Mouse (Mus musculus): ENCODE data around the gene Eif3d. TPM values are rescaled to one million over a fixed set of nuclear protein-coding genes. Genes with fewer than 3 reads are reported as not detected.

Eif3d gene
- polyA plus RNA-seq, 1 experiment from 2014 or later = 256 TPM

DNA sequence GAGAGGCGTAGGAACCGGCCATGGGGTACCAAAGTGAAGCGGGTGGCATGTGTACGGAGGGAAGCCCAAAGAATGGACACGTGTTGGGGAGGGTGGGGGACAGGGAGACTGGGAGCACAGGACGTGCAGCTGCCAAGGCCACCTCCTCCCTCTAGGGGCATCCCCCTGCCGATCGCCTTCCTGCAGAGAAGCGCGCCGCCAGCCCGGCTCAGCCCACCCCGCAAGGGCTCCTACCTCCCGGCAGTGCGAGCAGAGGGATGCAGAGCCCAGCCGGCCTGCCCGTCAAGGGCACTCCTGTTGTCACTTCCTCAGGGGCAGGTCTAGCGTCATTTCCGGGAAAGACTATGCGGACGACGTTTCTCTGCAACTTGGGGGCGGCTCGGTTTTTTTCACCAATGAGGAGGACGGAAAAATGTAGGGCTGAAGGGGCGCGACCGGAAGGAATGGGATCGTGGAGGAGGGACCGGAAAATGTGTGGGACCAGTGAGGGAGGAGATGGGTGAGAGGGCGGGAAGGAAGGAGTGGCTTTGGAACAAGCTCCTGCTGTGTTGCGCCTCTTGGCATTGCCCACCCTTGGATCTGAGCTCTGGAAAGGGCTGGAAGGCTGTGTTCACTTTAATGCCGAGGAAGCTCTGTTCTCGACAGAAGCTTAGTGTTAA, 41.8 kb downstream of the Eif3d start, which contains the start of gene Txn2:
TSS of gene Txn2 (minus strand) at position 334 of the 659 bp plus-strand sequence.
- Histone ChIP-seq H3K4me1 (ENCODE audit: control insufficient read depth, insufficient read depth, low read length) (peaks cover 14% of the 10 kb centered on the region; the same call in 1 of the 2 replicates), H3K4me2 (peak within 1 kb of the TSS; percentile 85), H3K27me3 (ENCODE audit: control insufficient read depth, insufficient read depth, low read length) (no peaks in the 10 kb centered on the region), H3K36me3 (ENCODE audit: control insufficient read depth, insufficient read depth, low read length) (no peaks in the 10 kb centered on the region; the same call in 1 of the 2 replicates), H3K4me3 (ENCODE audit: low read depth, low read length) (peak within 1 kb of the TSS; percentile 75), H3K9ac (ENCODE audit: low read length) (peak within 1 kb of the TSS; percentile 80), H3K9me3 (ENCODE audit: control insufficient read depth, low read length) (no peaks in the 10 kb centered on the region), H3K27ac (ENCODE audit: low read depth, low read length) (peak within 1 kb of the TSS; percentile 76)
- under 1% methylated on average over 34 of the region's 34 CpGs for WGBS
- DNase-seq (ENCODE audit: low spot score, missing footprints) = peak; percentile 98
- peak; percentile 96 for ATAC-seq (ENCODE audit: low FRiP score)

GRCm38 (mm10) chr15:77928091-77928490, 42.5 kb downstream of the Eif3d start:
- DNase-seq (ENCODE audit: low spot score, missing footprints) (no peak), ATAC-seq (ENCODE audit: low FRiP score) (no peak)
- H3K36me3 ChIP-seq (ENCODE audit: control insufficient read depth, insufficient read depth, low read length) = peaks cover 3% of the 10 kb centered on the region; the same call in 1 of the 2 replicates
- 24% methylated on average over 4 of the region's 4 CpGs for WGBS
- H3K27ac ChIP-seq (ENCODE audit: low read depth, low read length) = no peak overlapping the region
- peaks cover 11% of the 10 kb centered on the region; the same call in 1 of the 2 replicates for H3K4me1 ChIP-seq (ENCODE audit: control insufficient read depth, insufficient read depth, low read length)
- peak overlapping the region; percentile 80 for H3K9ac ChIP-seq (ENCODE audit: low read length)
- H3K4me3 ChIP-seq (ENCODE audit: low read depth, low read length) = peak overlapping the region; percentile 75
- H3K4me2 ChIP-seq = peak overlapping the region; percentile 85
- no peaks in the 10 kb centered on the region for H3K9me3 ChIP-seq (ENCODE audit: control insufficient read depth, low read length)
- H3K27me3 ChIP-seq (ENCODE audit: control insufficient read depth, insufficient read depth, low read length) = no peaks in the 10 kb centered on the region

DNA sequence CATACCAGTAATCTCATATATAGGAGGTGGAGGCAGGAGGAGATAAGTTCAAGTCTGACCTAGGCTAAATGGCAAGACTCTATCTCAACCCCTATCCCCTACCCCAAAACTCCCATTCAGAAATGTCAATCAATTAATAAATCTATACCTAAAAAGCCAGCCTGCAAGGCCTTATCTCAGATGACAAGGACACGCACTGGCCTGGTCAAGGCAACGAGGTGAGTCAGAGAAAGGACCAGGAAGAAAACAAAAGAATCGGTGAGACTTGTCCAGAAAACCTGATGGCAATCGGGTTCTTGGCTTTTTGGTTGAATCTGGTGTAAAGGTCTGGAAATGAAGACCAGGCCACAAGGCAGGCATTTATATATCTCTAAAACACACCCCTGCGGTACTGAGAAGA, 43.7 kb downstream of the Eif3d start:
- H3K27me3 ChIP-seq (ENCODE audit: control insufficient read depth, insufficient read depth, low read length) = no peaks in the 10 kb centered on the region
- H3K27ac ChIP-seq (ENCODE audit: low read depth, low read length) = no peak overlapping the region
- no peak overlapping the region for H3K4me2 ChIP-seq
- peaks cover 11% of the 10 kb centered on the region; the same call in 1 of the 2 replicates for H3K4me1 ChIP-seq (ENCODE audit: control insufficient read depth, insufficient read depth, low read length)
- 88% methylated on average over 5 of the region's 5 CpGs for WGBS
- H3K9ac ChIP-seq (ENCODE audit: low read length) = no peak overlapping the region
- H3K9me3 ChIP-seq (ENCODE audit: control insufficient read depth, low read length) = no peaks in the 10 kb centered on the region
- H3K36me3 ChIP-seq (ENCODE audit: control insufficient read depth, insufficient read depth, low read length) = peaks cover 3% of the 10 kb centered on the region; the same call in 1 of the 2 replicates
- H3K4me3 ChIP-seq (ENCODE audit: low read depth, low read length) = no peak overlapping the region
- ATAC-seq (ENCODE audit: low FRiP score) (no peak), DNase-seq (ENCODE audit: low spot score, missing footprints) (no peak)

GRCm38 (mm10) chr15:77925195-77925594, 45.4 kb downstream of the Eif3d start:
- H3K4me1 ChIP-seq (ENCODE audit: control insufficient read depth, insufficient read depth, low read length) = peaks cover 11% of the 10 kb centered on the region; the same call in 1 of the 2 replicates
- no peak overlapping the region for H3K4me2 ChIP-seq
- WGBS = 91% methylated on average over 2 of the region's 2 CpGs
- peaks cover 6% of the 10 kb centered on the region; the same call in 1 of the 2 replicates for H3K36me3 ChIP-seq (ENCODE audit: control insufficient read depth, insufficient read depth, low read length)
- H3K9me3 ChIP-seq (ENCODE audit: control insufficient read depth, low read length) = no peaks in the 10 kb centered on the region
- H3K9ac ChIP-seq (ENCODE audit: low read length) = no peak overlapping the region
- no peak overlapping the region for H3K27ac ChIP-seq (ENCODE audit: low read depth, low read length)
- no peaks in the 10 kb centered on the region for H3K27me3 ChIP-seq (ENCODE audit: control insufficient read depth, insufficient read depth, low read length)
- DNase-seq (ENCODE audit: low spot score, missing footprints) (no peak), ATAC-seq (ENCODE audit: low FRiP score) (no peak)
- no peak overlapping the region for H3K4me3 ChIP-seq (ENCODE audit: low read depth, low read length)

DNA sequence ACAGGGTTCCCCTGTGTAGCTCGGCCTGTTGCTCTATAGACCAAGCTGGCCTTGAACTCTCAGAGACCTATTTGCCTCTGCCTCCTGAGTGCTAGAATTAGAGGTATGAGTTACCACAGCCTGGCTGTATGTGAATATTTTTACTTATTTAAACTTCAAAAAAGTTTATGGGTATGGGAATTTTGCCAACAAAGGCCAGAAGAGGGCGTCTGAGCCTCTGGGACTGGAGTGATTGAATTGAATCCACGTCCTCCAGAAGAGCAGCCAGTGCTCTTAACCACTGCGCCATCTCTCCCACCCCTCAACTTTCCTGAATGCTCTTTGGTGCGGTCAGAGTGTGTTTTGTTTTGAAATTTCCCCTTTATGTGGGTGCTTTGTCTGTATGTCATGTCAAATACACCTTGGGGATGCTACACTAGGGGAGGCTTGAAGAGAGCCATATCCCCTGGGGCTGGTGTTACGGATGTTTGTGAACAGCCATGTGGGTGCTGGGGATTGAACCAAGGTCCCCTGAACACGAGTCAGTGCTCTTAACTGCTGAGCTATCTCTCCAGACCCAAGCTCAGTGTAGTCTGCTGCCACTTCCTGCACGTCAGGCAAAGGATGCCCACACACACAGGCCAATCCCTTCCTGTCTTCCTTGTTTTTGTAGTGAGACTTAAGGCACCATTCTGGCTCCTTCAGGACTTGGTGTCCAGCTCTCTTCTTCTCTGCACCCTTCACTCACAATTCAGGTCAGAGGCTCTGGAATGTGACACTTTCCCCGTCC, 47.2 kb downstream of the Eif3d start:
- no peaks in the 10 kb centered on the region for H3K27me3 ChIP-seq (ENCODE audit: control insufficient read depth, insufficient read depth, low read length)
- no peak overlapping the region for H3K4me3 ChIP-seq (ENCODE audit: low read depth, low read length)
- no peaks in the 10 kb centered on the region for H3K9me3 ChIP-seq (ENCODE audit: control insufficient read depth, low read length)
- peaks cover 6% of the 10 kb centered on the region; the same call in 1 of the 2 replicates for H3K36me3 ChIP-seq (ENCODE audit: control insufficient read depth, insufficient read depth, low read length)
- DNase-seq (ENCODE audit: low spot score, missing footprints) = no peak
- 71% methylated on average over 9 of the region's 9 CpGs for WGBS
- peaks cover 5% of the 10 kb centered on the region; the same call in 1 of the 2 replicates for H3K4me1 ChIP-seq (ENCODE audit: control insufficient read depth, insufficient read depth, low read length)
- no peak for ATAC-seq (ENCODE audit: low FRiP score)
- H3K4me2 ChIP-seq = no peak overlapping the region
- no peak overlapping the region for H3K9ac ChIP-seq (ENCODE audit: low read length)
- H3K27ac ChIP-seq (ENCODE audit: low read depth, low read length) = no peak overlapping the region

DNA sequence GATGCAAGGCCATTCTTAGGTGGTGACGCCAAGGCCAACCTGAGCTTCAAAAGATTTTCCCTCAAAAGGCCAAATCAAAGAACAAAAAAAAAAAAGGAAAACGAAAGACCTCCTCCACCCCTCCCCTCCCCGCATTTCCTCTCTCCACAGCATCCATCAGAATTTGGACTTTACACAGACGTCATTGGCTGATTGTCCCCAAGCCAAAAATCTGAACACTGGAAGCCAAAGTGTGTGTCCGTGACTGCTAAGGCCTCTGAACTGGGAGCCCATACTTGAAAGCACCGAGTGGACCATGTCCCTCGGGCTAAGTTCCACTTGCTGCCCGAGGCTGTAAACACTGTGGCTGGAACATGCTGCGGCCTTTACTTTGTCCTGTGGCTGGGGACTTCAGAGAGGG, 47.9 kb downstream of the Eif3d start:
- ATAC-seq (ENCODE audit: low FRiP score) (no peak), DNase-seq (ENCODE audit: low spot score, missing footprints) (no peak)
- no peak overlapping the region for H3K9ac ChIP-seq (ENCODE audit: low read length)
- no peak overlapping the region for H3K4me3 ChIP-seq (ENCODE audit: low read depth, low read length)
- WGBS = 90% methylated on average over 9 of the region's 9 CpGs
- H3K9me3 ChIP-seq (ENCODE audit: control insufficient read depth, low read length) = no peaks in the 10 kb centered on the region
- H3K4me1 ChIP-seq (ENCODE audit: control insufficient read depth, insufficient read depth, low read length) = peaks cover 1% of the 10 kb centered on the region; the same call in 1 of the 2 replicates
- no peak overlapping the region for H3K4me2 ChIP-seq
- no peak overlapping the region for H3K27ac ChIP-seq (ENCODE audit: low read depth, low read length)
- H3K36me3 ChIP-seq (ENCODE audit: control insufficient read depth, insufficient read depth, low read length) = peaks cover 6% of the 10 kb centered on the region; the same call in 1 of the 2 replicates
- no peaks in the 10 kb centered on the region for H3K27me3 ChIP-seq (ENCODE audit: control insufficient read depth, insufficient read depth, low read length)

GRCm38 (mm10) chr15:77921636-77922035, 49.0 kb downstream of the Eif3d start:
- H3K4me1 ChIP-seq (ENCODE audit: control insufficient read depth, insufficient read depth, low read length) = no peaks in the 10 kb centered on the region
- no peak for ATAC-seq (ENCODE audit: low FRiP score)
- no peak overlapping the region for H3K4me3 ChIP-seq (ENCODE audit: low read depth, low read length)
- peaks cover 6% of the 10 kb centered on the region; the same call in 1 of the 2 replicates for H3K36me3 ChIP-seq (ENCODE audit: control insufficient read depth, insufficient read depth, low read length)
- 87% methylated on average over 6 of the region's 6 CpGs for WGBS
- H3K27ac ChIP-seq (ENCODE audit: low read depth, low read length) = no peak overlapping the region
- no peaks in the 10 kb centered on the region for H3K9me3 ChIP-seq (ENCODE audit: control insufficient read depth, low read length)
- DNase-seq (ENCODE audit: low spot score, missing footprints) = no peak
- H3K27me3 ChIP-seq (ENCODE audit: control insufficient read depth, insufficient read depth, low read length) = no peaks in the 10 kb centered on the region
- no peak overlapping the region for H3K9ac ChIP-seq (ENCODE audit: low read length)
- no peak overlapping the region for H3K4me2 ChIP-seq

DNA sequence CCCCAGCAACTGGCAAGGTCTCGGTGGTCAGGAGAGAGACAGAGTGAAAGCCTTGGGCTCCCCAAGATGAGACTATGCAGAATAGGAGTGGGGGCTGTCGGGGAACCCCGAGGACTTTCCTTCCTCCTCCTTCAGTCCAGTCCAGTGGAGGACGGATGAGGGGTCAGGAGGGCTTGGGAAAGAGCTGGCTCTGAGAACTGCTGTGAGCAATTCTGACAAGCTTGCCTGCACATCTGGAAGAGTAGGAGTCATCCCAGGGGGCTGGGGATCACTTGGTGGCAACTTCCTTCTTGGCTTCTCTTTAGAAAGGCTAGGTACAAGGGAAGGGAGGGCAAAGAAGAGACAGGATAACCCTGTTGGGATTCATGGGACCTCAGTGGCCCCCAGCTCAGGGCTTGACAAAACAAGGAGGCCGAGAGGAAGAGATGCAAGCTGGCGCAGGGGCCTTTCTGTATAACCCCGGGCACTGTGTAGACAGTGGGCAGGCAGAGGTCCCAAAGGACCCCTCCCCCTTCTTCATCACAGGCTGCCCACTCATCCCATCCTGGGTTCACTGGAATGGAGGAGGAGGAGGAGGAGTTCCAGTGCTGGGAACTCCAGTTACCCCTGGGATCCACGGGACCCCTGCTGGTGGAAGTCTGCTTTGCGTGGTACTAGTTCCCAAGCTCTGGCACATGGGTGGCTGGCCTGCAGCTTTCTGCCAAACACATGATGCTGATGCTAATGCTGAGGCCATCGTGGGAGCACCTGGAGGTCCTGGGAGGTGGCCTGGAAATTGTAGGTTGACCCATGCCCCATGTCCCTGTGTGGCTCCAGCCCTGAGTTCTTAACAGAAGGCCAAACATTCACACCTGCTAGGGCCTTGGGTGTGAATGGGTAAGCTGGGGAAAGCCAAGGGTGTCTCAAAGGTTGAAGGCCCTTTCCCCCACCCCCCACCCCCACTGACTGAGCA, 49.8 kb downstream of the Eif3d start:
- DNase-seq (ENCODE audit: low spot score, missing footprints) = no peak
- no peak overlapping the region for H3K4me3 ChIP-seq (ENCODE audit: low read depth, low read length)
- no peak overlapping the region for H3K9ac ChIP-seq (ENCODE audit: low read length)
- H3K36me3 ChIP-seq (ENCODE audit: control insufficient read depth, insufficient read depth, low read length) = peaks cover 6% of the 10 kb centered on the region; the same call in 1 of the 2 replicates
- H3K9me3 ChIP-seq (ENCODE audit: control insufficient read depth, low read length) = no peaks in the 10 kb centered on the region
- ATAC-seq (ENCODE audit: low FRiP score) = no peak
- no peak overlapping the region for H3K27ac ChIP-seq (ENCODE audit: low read depth, low read length)
- no peak overlapping the region for H3K4me2 ChIP-seq
- no peaks in the 10 kb centered on the region for H3K4me1 ChIP-seq (ENCODE audit: control insufficient read depth, insufficient read depth, low read length)
- no peaks in the 10 kb centered on the region for H3K27me3 ChIP-seq (ENCODE audit: control insufficient read depth, insufficient read depth, low read length)
- 82% methylated on average over 10 of the region's 10 CpGs for WGBS

All from midbrain, embryonic 11.5 days (tissue).